Mouse (Mus musculus) heart, adult 2 months (tissue): ENCODE data around the gene Ahnak2. TPM values are rescaled to one million over a fixed set of nuclear protein-coding genes. Genes with fewer than 3 reads are reported as not detected.

Source experiments
- DNase-seq, 2 experiments: peaks; one replicate each; pipeline ENCODE4 v3.0.0; 2021
- H3K27ac ChIP-seq: fragments of 200-600 bp; 2 replicates; pipeline ENCODE4 v1.8.1; 2022
- H3K27me3 ChIP-seq: fragments of 200-500 bp; 2 replicates; pipeline ENCODE4 v1.6.1; 2012; ENCODE audit warnings: mild to moderate bottlenecking, low read length, inconsistent platforms, mixed read lengths; ENCODE audit not compliant: control insufficient read depth, insufficient read depth
- H3K36me3 ChIP-seq: fragments of 200-500 bp; 2 replicates; pipeline ENCODE4 v1.6.1; 2012; ENCODE audit warnings: low read length, inconsistent platforms; ENCODE audit not compliant: control insufficient read depth, insufficient read depth
- H3K4me1 ChIP-seq: fragments of 200-500 bp; 2 replicates; pipeline ENCODE4 v1.6.1; 2011; ENCODE audit warnings: low read length; ENCODE audit not compliant: control insufficient read depth, insufficient read depth
- H3K4me3 ChIP-seq: fragments of 200-600 bp; 2 replicates; pipeline ENCODE4 v1.8.1; 2022
- H3K79me2 ChIP-seq: fragments of 200-500 bp; replicated peaks from 2 replicates; pipeline ENCODE4 v1.6.1; 2012; ENCODE audit warnings: mild to moderate bottlenecking, inconsistent platforms, low read length, moderate library complexity, mixed read lengths; ENCODE audit not compliant: control insufficient read depth, insufficient read depth
- H3K9ac ChIP-seq: fragments of 200-500 bp; 2 replicates; pipeline ENCODE4 v1.6.1; 2012; ENCODE audit warnings: low read depth, mild to moderate bottlenecking, control low read depth, inconsistent platforms, low read length, mixed read lengths
- CTCF ChIP-seq: fragments of 200-600 bp; IDR thresholded peaks from 2 replicates; pipeline ENCODE4 v1.8.1; 2022; ENCODE audit warnings: antibody characterized with exemption, mild to moderate bottlenecking, moderate library complexity
- EP300 ChIP-seq: fragments of 200-500 bp; IDR thresholded peaks from 2 replicates; pipeline ENCODE4 v1.6.1; 2011; ENCODE audit warnings: low read depth, low read length, control low read depth; ENCODE audit not compliant: insufficient read depth
- POLR2A ChIP-seq: fragments of 200-500 bp; IDR thresholded peaks from 2 replicates; pipeline ENCODE4 v1.6.1; 2011; ENCODE audit warnings: mild to moderate bottlenecking, low read depth, low read length, control low read depth; ENCODE audit not compliant: insufficient read depth
- WGBS: fragments of 180-500 bp; shearing (Covaris S2); methylation state at CpG from one replicate; pipeline ENCODE4 v1.1.7; 2018; 5-methylcytosine and 5-hydroxymethylcytosine counted together
- intact Hi-C: fragments of 180-260 bp; cut with DNase I; formaldehyde crosslinking; loops from one replicate; pipeline ENCODE4 v1.15.1; 2025
- polyA plus RNA-seq: library from polyadenylated mRNA; depleted of rRNA; stranded (reverse); fragments of >200 nt; gene quantifications from 2 replicates; pipeline ENCODE4 v1.2.3, GENCODE M21; 2012
- total RNA-seq, 2 experiments: library from RNA; stranded (reverse); gene quantifications; 2 replicates each; pipeline ENCODE4 v1.2.3; 2021

Ahnak2 gene
- total and polyA plus RNA-seq, 3 experiments, result 5.4 to 15.7 (median 14.8) TPM

DNA sequence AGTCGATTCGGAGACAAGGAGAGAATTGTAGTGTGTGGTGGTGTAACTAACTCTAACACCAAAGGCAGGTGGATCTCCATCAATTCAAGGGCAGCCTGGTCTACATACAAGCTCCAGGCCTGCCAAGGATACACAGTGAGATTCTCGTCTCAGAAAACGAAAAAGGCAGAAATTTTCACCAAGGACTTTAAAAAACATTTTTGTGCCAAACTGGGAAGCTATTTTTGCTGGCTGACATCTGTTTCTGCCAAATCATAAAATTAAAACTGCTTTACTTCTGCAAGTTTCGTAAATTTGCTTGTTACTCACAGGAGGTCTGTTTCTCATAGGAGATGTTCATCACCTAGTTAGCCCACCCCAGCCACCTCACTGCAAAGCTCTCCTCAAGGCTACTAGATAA is 23.4 kb upstream of the Ahnak2 start:
- no peaks in the 10 kb centered on the region for H3K27me3 ChIP-seq
- H3K9ac ChIP-seq, result no peak overlapping the region
- H3K4me3 ChIP-seq, result no peak overlapping the region
- WGBS, result 64% methylated on average over 5 of the region's 5 CpGs
- H3K4me1 ChIP-seq, result peaks cover 20% of the 10 kb centered on the region
- peaks cover 11% of the 10 kb centered on the region for H3K36me3 ChIP-seq
- no peak for TF ChIP-seq EP300
- no peak for TF ChIP-seq POLR2A
- no peak for TF ChIP-seq CTCF
- H3K27ac ChIP-seq, result no peak overlapping the region
- peaks cover 2% of the 10 kb centered on the region; the same call in 1 of the 2 replicates for H3K79me2 ChIP-seq
- intact Hi-C loops, result loop anchor here (5.0 kb wide), 1 partner anchor 326 kb away; no protein-coding TSS in a partner anchor
- DNase-seq, result no peak

DNA sequence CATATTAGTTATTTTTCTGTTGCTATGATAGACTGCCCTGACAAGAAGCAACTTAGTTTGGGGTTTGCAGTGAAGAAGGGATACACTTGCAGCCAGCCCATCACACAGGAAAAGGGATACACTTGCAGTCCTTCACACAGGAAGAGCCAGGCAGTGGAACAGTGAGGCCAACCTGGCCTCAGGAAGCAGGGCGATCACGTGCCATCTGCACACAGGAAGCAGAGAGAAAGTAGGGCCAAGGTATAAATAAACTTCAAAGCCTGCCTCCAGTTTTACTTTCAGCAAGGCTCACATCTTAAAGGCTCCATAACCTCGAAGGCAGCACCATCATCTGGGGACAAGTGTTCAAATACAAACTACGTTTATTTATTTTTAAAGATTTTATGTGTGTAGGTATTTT is 20.8 kb upstream of the Ahnak2 start:
- Histone ChIP-seq H3K4me3 (no peak overlapping the region), H3K4me1 (peaks cover 21% of the 10 kb centered on the region), H3K9ac (no peak overlapping the region), H3K27ac (peak overlapping the region; percentile 69), H3K79me2 (peaks cover 2% of the 10 kb centered on the region; the same call in 1 of the 2 replicates), H3K36me3 (peaks cover 11% of the 10 kb centered on the region), H3K27me3 (no peaks in the 10 kb centered on the region)
- intact Hi-C loops, result no loop called here
- WGBS, result 23% methylated on average over 4 of the region's 4 CpGs
- TF ChIP-seq EP300, result 0 out of 2 replicates have a peak, but pooled peaks have one; percentile 43
- no peak for TF ChIP-seq CTCF
- TF ChIP-seq POLR2A, result 0 out of 2 replicates have a peak, but pooled peaks have one; percentile 13
- DNase-seq, result peak in 1 of 2 experiments; percentile 45

DNA sequence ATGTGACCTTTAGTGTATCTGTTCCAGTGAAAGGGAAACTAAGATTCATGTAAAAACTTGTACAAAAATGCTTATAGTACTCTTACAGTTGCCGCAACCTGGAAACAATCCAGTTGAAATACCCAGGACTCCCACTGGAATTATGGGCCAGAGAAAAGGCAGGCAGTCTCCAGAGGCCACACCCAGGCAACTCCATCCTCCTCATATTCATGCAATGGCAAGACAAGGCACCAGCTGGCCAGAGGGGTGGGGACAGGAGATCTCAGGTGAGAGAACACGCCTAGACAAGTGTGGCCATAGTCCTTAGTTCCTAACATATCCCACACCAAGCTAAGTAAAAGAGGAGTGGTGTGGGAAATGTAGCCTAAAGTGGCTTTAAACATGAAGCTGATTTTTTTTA is 20.2 kb upstream of the Ahnak2 start:
- peaks cover 21% of the 10 kb centered on the region for H3K4me1 ChIP-seq
- peak overlapping the region; percentile 69 for H3K27ac ChIP-seq
- H3K79me2 ChIP-seq, result peaks cover 2% of the 10 kb centered on the region; the same call in 1 of the 2 replicates
- no peaks in the 10 kb centered on the region for H3K27me3 ChIP-seq
- H3K9ac ChIP-seq, result no peak overlapping the region
- TF ChIP-seq POLR2A, result no peak
- TF ChIP-seq EP300, result no peak
- no peak for TF ChIP-seq CTCF
- no peak overlapping the region for H3K4me3 ChIP-seq
- no peak for DNase-seq
- intact Hi-C loops, result no loop called here
- 42% methylated on average over 2 of the region's 2 CpGs for WGBS
- peaks cover 9% of the 10 kb centered on the region for H3K36me3 ChIP-seq

DNA sequence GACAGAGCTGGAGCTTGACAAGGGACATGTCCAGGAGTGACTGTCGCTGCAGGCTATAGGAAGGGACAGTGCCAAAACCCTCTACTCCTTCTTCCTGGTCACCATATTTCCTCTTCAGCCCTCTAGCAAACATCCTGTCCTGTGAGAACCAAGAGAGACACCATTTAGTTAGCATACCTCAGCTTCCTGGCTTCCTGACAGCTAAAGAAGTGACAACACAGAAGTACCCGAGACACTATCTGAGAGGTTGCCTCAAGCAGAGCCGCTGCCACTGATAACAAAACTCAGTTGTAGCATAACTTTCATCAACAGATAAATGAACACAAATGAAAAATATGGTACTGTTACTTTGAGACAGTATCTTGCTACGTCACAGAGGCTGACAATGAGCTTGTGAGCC is 19.5 kb upstream of the Ahnak2 start:
- Histone ChIP-seq H3K27ac (peak overlapping the region; percentile 69), H3K4me3 (no peak overlapping the region), H3K9ac (no peak overlapping the region), H3K36me3 (peaks cover 9% of the 10 kb centered on the region), H3K79me2 (no peaks in the 10 kb centered on the region), H3K4me1 (peaks cover 18% of the 10 kb centered on the region), H3K27me3 (no peaks in the 10 kb centered on the region)
- no peak for TF ChIP-seq EP300
- no peak for TF ChIP-seq CTCF
- no peak for TF ChIP-seq POLR2A
- intact Hi-C loops, result no loop called here
- WGBS, result 13% methylated on average over 4 of the region's 4 CpGs
- DNase-seq, result no peak

DNA sequence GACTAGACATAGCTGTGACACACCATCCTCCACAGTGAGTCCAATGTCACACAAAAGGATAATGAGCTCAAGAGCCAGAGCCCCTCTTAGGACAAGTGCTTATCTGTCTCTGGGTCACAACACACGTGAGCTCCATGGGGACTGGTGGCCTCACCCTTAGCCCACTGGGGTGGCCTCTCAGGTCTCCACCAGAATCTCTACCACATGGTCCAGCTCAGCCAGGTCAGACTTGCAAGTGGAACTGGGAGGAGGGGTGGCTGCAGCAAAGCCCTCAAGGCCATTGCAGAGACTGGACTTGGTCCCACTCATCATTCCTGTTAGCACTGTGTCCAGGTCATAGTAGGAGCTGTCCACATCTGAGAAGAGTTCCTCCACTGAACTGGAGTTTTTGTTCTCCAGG is 18.8 kb upstream of the Ahnak2 start:
- intact Hi-C loops, result no loop called here
- Histone ChIP-seq H3K9ac (no peak overlapping the region), H3K36me3 (peaks cover 9% of the 10 kb centered on the region), H3K4me1 (peaks cover 18% of the 10 kb centered on the region), H3K79me2 (no peaks in the 10 kb centered on the region), H3K27me3 (no peaks in the 10 kb centered on the region), H3K27ac (no peak overlapping the region; the same call in 1 of the 2 replicates), H3K4me3 (no peak overlapping the region)
- DNase-seq, result no peak
- TF ChIP-seq POLR2A (no peak), CTCF (no peak), EP300 (no peak)
- WGBS, result 33% methylated on average over 1 of the region's 1 CpGs

DNA sequence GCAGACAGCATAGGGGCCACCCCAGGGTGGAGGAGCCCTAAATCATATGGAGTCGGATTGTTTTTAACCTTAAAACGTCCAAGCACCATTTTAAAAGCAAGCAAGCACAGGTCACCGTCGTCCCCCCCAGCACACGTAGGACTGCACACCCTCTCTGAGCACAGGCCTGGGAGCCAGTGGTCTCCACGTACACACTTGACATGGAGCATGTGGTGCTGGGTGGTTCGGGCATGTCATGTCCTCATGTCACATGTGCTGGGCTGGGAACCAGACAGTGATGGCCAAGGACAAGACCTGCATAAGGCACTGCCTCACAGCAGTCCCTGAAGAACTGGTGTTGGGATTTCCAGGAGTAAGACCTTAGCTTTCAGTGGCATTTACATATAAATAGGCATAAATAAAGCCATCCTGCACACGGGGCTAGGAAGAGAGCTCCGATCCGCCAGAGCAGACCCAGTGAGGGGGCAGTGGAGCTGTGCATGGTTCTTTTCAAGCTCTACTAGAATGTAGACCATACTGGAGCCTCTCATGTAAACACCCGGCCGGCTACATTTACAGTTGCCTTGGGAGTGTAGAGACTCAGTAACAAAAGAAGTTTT is 18.0 kb upstream of the Ahnak2 start:
- DNase-seq, result no peak
- Histone ChIP-seq H3K4me1 (peaks cover 18% of the 10 kb centered on the region), H3K79me2 (no peaks in the 10 kb centered on the region), H3K27ac (no peak overlapping the region; the same call in 1 of the 2 replicates), H3K27me3 (no peaks in the 10 kb centered on the region), H3K4me3 (no peak overlapping the region), H3K36me3 (peaks cover 9% of the 10 kb centered on the region), H3K9ac (no peak overlapping the region)
- intact Hi-C loops, result no loop called here
- TF ChIP-seq CTCF (no peak), POLR2A (no peak), EP300 (no peak)
- WGBS, result 74% methylated on average over 12 of the region's 12 CpGs
